Mouse (Mus musculus): ENCODE measurements around the gene Mturn.

- TF ChIP-seq ZNF384 (IDR thresholded peaks at IDR 0.05; ENCODE audit: low read depth, low read length) (no peak), MAFK (IDR thresholded peaks at IDR 0.05; ENCODE audit: insufficient read depth, low read depth, low read length) (no peak), ZC3H11A (IDR thresholded peaks at IDR 0.05; ENCODE audit: borderline replicate concordance, low read depth, low read length) (no peak), CHD2 (IDR thresholded peaks at IDR 0.05; ENCODE audit: low read depth, low read length) (no peak)
Measured at GRCm38 (mm10) chr6:54726309-54726708, 44.9 kb downstream of the Mturn start.
